Mouse (Mus musculus) erythroblast, embryonic 14.5 days (primary cell): ENCODE data around the gene Zdhhc16.

Experiments
- GATA1 ChIP-seq: IDR thresholded peaks from 2 replicates; pipeline ENCODE4 v1.6.1; 2012; ENCODE audit warnings: low read length, inconsistent platforms, mixed read lengths
- TAL1 ChIP-seq: IDR thresholded peaks from 3 replicates; pipeline ENCODE4 v1.6.1; 2012; ENCODE audit warnings: low read length, inconsistent platforms, mixed read lengths

DNA sequence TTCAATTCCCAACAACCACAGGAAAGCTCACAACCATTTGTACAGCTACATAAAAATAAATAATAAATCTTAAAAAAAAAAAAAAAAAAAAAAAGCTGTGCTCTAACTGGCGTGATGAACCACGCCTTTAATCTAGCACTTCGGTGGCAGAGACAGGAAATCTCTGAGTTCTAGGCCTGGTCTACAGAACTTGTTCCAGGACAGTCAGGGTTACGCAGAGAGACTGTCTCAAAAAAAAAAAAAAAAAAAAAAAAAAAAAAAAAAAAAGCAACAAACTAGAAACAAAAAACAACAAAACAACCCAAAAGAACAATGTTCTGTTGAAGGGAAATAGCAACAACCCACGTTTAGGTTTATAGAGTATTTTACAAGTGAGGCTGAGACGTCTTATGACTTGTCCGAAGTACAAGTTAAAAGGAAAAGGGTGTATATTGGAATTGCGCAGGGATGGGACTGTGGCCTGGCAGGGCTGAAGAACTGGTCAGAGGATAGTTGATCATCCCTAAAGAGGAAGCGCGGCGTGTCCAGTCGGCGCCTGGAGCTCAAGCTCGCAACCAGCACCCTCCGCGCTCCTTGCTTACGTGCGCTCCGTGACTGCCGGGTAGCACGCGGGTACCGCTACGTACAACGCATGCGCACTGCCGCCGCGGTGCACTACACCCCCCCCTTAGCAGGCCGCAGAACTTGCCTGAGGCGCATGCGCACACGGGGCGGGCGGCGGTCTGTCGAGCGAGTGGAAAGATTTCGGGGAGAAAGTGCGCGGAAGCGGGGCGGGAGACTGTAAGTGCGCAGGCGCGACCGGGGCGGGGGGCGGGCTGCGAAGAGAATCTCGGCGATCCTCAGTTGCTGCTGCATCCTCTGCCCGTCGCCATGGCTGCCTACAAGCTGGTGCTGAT lies 21.9 kb upstream of the Zdhhc16 start, which contains the start of gene Pgam1:
- no peak for TF ChIP-seq GATA1
- TF ChIP-seq TAL1: no peak
